Mouse (Mus musculus) embryo, embryonic 9.5 days (tissue): ENCODE measurements around the gene Thsd7a.

Source experiments
- DNase-seq: peaks from one replicate; pipeline ENCODE4 v3.0.0-alpha.2; 2017; ENCODE audit errors: extremely low spot score

Gene Thsd7a

GRCm38 (mm10) chr6:12748787-12749530 lies at the start of gene Thsd7a:
Gene Thsd7a, minus strand, starts transcription at chr6:12749410.
- DNase-seq, result peak; percentile 77

DNA sequence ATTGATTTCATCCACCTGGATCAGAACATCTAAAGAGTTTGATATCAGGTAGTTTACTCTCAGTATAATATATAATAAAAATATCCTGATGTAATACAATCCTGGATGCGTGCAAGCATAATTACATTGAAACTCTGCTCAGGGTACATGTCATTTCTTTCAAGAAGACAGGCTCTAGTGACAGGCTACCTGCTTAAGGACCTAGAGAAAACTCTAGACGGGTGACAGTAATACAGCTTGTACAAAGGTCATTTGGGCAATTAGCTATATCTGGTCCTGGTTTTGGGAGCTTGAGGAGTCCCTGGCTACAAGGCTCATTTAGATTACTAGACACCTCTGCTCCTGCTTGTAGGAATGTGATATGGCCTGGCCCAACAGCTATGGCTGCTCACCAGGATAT lies 37.9 kb upstream of the Thsd7a start:
- DNase-seq, result no peak

DNA sequence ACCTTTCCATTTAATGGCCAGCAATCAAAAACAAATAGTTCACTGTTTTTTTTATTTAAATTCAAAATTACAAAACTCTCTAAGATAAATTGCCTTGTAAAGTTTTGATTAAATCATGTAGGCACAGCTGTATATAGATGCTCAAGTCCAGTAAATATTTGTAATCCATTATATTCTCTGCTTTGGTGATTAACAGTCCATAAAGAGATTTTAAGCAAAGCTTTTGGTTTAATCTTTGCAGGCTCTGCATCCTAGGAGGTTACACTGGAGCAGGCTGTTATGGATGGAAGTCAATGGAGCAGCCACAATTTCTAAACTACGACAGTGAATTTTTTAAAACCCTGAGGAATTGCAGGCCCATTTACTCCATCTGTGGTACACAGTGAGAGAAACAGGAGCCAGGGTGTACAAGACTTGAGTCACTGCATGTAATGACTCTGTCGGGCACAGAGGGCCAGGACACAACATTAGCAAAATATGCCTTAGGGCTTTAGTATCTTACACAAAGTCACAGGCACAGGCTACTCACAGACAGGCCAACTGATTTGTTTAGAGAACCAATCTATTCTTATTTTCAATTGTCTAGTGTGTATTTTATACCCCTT lies 37.3 kb upstream of the Thsd7a start:
- DNase-seq, result no peak

DNA sequence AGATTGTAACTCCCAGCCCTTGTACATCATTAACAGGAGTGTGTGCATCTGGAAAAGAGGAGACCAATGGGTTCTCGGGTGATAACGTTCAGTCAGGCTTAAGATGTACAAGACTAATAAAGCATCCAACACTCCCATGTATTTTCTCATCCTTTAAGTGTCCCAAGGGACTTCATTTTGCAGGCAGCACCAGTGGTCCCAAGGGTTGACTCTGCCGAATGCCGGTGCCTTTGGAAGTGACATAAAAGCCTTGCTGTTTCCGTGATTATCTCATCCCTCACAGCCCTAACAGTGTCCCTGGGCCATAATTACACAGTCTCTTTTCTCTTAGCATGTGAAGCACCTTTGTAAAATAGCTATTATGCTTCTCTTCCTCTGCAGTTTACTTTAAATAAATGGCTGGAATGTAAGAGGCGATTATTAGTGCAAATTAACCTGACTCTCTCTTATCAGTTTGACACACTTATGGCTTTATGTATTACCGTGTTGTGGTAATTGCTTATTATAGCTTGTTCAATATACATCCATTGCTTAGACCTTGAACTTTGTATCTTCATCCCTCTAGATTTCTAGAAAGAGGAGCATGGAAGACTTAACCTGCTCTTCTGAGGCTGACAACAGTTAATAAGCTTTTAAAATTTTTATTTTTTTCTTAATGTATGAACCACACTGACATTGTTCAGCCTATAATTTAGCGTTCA lies 35.9 kb upstream of the Thsd7a start:
- DNase-seq, result no peak

DNA sequence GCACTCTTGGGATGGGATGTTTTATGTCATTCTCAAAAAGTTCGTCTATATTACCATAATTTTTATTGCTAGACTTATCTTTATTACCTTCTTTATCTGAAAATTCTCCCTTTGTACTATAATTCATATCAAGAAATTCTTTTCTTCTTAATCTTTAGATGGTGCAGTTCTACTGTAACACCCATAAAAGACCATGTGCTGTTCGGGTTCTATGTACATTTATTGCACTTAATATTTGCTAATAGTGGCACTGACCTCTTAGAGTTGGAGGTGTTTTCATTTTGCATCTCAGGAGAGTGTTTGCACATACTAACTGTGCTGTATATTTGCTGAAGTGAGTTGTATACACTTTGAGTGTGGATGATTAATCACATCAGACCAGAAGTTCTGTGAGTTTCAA lies 23.6 kb upstream of the Thsd7a start:
- no peak for DNase-seq

DNA sequence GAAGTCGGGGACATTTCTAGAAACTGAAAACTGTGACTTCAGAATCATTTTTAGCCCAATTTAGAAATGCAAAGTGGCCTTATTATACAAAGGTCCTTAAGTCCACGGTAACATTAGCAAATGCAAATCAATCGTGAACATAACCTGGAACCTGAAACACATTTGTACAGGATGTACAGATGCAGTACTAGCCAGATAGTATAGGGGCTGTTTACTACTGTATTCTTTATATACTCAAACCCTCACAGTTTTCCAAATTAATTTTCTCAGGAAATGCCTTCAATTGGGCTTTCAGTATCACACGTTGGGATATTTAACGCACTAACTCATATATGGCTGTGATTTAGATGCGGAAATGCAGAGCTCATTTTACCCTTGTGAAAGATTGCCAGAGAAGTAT lies 16.0 kb upstream of the Thsd7a start:
- DNase-seq, result no peak

GRCm38 (mm10) chr6:12764606-12765005 lies 15.4 kb upstream of the Thsd7a start:
- DNase-seq, result no peak

GRCm38 (mm10) chr6:12763816-12764215 lies 14.6 kb upstream of the Thsd7a start:
- DNase-seq, result no peak

DNA sequence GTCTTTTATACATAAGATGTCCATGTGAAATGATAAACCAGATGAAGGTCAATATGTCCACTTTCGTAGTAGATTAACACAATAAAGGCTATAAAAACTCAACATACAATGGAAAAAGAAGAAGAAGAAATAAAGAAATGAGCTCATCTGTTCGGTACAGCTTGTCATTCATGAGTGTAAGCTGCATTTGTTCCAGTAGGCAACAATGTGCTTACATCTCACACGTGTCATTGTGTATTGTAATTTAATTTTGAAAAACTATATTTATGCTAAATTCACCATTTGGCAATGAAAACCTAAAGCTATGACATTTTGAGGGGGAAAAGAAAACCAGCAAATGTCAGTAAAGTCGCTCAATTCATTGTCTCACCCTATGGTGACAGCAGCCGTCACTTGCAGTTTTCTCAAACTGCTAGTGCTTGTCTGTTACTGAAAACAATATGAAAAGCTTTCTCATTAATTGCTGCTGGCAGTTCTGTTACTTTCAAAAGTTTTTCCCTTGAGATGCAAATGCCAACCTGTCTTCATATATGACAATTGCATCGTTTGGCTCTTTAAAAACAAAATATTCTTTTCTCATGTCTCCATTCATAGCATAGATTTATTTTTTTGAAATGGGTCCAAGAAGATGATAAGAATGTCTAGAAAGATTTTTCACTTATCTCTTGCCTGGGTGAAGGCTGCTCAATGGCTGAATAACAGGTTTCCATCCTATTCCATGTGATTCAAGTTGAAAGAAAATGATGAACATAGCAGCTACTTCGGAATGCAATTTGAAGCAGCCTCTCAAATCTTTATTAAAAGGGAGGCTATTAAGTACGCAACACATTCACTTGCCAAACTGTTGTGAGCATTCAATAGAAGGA lies 10.4 kb upstream of the Thsd7a start:
- DNase-seq, result no peak

DNA sequence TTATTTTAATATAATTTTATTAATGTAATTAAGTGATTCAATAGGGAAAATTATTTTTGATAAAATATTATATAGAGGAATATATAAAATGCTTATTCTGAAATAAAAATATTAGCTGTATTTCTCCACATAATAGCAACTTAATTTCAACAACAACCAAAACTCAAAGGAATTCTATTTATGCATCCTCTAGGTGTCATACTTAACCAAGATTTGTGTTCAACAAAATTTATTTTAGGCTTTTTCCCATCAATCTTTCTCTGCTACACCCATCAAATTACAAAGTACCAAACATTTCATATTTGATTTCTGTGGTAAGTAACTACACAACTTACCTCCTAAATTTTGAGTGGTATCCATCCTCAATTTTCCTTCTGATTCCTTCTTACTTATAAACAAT lies 3.1 kb upstream of the Thsd7a start:
- DNase-seq, result no peak

GRCm38 (mm10) chr6:12750441-12750840 lies 1.2 kb upstream of the Thsd7a start:
- peak; percentile 6 for DNase-seq

- peak; percentile 4 for DNase-seq
Observed at GRCm38 (mm10) chr6:12749531-12750210, 461 bp upstream of the Thsd7a start.

DNA sequence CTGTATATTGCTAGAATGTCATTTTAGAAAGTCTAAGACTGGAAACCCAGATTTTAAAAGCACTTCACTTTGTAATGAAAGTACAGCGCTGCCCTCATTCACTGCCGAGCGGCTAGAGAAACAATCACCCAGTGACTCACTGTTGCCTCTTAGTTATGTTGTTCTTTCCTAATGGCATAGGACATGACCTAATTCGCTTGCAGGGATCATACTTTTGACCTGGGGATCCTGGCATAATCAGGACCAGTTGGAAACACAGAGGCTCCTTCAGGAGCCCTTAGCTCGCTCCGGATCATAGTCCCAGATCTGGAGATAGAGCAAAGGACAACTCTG lies 790 bp downstream of the Thsd7a start:
- no peak for DNase-seq

DNA sequence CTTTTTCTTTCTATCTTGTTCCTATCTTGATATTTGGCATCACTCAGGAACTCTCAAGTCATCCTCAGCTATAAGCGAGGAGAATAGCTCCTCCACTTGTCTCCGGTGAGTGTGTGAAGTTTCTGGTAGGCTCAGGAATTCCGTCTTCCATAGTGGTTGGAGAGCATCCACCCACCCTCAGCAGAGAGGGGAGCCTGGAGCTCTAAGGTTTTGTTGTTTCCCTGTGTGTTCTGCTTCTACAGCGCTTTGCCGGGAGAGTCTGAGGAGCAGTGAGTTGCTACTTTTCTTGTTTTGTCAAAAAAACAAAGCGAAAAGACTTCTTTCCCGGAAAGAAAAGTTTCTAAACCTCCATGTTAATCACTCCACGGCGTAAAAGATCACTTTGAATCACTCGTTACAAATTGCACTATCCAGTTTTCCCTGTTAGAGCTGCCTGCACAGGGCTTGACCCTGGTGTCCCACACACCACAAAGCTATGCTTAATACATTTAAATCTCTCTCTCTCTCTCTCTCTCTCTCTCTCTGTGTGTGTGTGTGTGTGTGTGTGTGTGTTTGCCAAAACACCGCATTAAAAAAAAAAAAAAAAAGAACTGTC lies 1.3 kb downstream of the Thsd7a start:
- peak; percentile 44 for DNase-seq

- DNase-seq, result no peak
Observed at GRCm38 (mm10) chr6:12742791-12743190, 6.4 kb downstream of the Thsd7a start.

DNA sequence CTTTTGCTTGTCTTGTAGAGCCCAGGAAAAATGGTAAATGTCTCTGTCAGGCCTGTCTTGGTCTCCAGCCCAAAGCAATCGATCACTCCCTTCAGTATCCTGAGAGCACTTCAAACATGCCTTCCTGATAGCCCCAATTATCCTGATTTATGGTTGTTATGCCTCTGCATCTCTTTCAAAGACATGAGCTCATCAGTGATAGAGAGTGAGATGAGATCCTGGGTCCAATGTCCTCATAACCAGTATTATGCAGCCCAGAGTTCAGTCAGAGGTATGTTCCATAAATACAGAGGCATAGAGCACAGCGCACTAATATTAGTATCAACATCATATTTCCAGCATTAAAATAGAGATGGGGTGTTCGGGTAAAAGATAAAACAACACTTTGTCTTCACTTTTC lies 15.3 kb downstream of the Thsd7a start:
- no peak for DNase-seq

DNA sequence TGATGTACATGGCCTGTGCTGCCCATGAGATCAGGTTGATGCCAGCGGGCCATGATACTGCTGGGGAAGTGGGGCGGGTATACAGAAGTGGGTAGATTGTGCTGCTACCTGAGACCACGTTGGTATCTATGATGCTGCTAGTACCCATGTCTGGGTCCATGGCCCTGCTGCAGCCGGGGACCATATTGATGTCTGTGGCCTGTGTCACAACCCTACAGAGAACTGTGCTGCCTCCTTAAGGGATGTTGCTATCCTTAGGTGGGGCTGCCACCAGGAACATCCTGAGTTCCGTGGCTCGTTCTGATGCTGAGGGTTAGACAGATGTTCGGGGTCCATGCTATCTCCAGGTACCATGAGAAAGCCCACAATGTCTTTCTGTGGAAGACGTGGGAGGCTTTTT lies 33.1 kb downstream of the Thsd7a start:
- no peak for DNase-seq

- DNase-seq, result no peak
Observed at GRCm38 (mm10) chr6:12712581-12712980, 36.6 kb downstream of the Thsd7a start.

DNA sequence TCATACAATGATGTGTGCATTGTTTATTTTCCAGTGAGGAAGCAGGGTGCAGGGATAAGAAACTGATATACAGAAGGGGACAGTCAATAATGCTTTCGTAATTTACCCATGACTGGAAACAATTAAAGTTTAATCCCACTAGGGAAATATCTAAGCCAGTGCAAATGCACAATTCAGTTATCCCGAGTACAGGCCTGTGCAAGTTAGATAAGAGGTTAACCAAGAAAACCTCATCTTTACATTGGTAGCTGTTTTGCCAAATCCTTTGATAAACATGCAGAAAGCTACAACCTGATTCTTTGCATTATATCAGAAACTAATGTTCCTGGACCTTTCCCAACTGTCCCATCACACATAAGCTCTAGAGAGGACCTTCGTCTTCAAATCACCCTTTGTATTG lies 46.3 kb downstream of the Thsd7a start:
- no peak for DNase-seq

GRCm38 (mm10) chr6:12699089-12699488 lies 50.1 kb downstream of the Thsd7a start:
- DNase-seq, result no peak

DNA sequence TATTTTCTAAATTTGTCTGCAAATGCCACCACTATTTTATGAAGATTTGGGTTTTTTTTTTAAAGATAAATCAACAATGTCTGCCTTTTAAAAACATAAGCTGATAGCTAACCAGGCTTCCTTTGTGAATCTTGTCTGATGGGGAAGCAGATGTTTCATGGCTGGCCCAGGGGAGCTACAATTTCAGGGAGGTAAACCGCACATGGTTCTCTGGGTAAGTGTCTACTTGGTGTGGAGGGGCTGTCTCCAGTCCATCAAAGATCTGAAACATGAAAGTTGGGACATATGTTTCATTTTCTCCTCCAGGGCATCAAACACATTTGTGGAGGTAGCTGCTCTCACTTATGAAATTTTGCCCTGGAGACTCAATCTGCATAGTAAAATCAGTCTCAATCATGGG lies 55.5 kb downstream of the Thsd7a start:
- DNase-seq, result no peak
